Mouse (Mus musculus): Measurements from ENCODE around the gene Arhgap15.

DNA sequence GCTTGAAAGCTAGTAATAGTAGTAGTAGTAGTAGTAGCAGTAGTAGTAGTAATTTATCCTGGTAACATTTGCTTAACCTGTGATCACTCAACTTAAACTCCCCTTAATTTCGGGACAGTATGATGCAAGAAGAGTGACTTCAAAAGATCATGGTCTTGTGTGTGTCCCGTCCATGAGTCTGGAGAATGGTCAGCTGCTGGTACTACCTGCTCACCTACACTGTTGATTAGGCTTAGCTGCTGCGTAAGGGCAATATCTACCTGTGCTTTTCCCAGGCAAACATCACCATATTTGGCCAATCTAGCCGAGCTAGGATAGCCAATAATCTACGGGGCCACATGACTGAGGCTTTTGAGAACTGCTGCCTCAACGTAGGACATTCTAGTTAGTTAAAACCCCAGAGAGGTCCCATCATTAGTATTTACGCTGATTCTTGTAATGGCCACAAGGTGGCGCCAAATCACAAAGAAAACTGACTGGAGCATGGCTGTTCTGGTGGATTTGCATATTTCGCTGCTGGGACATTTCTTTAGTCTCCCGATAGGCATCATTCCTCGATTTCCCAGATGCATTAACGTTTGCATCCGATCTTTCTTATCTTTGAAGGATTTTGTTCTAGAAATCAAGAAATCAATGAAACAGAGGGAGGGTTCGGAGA, 26.0 kb upstream of the Arhgap15 start:
- TF ChIP-seq CTCF (IDR thresholded peaks at IDR 0.05; ENCODE audit: extremely low read depth, insufficient read length, insufficient replicate concordance, low read depth, low read length) (no peak), POLR2A (IDR thresholded peaks at IDR 0.05; ENCODE audit: low read depth, low read length) (no peak)

All from small intestine, adult 2 months (tissue).